In genomic region chr17:50097831-50098230, GRCm38 (mm10) we compare ENCODE assay signal across 22 mouse cellular contexts.
DNase-seq lines count a peak whose midpoint lies in the region; ATAC-seq and TF ChIP-seq lines count a peak whose summit lies in the region.
"Had no signal": no experiment of that assay in that cellular context is flagged by ENCODE, and none has a peak within 500 bp of the region (broad histone marks: within the 10 kb centered on the region; RNA-seq: fewer than 3 reads in every experiment).

No protein-coding gene starts in this region.

- H3K4me1 ChIP-seq in heart, embryonic 16.5 days (ENCODE audit: control insufficient read depth, insufficient read depth, low read length) = peaks cover 3% of the 10 kb centered on the region; the same call in 1 of the 2 replicates
- no peaks in the 10 kb centered on the region for H3K4me1 ChIP-seq in heart, embryonic 11.5 days (ENCODE audit: control insufficient read depth, insufficient read depth, low read length)
- peaks cover 35% of the 10 kb centered on the region for H3K4me1 ChIP-seq in bone marrow macrophage, adult 2 months (ENCODE audit: control insufficient read depth, insufficient read depth, low read length)
- H3K4me1 ChIP-seq in midbrain, embryonic 15.5 days = peaks cover 11% of the 10 kb centered on the region

- TF ChIP-seq POLR2A in bone marrow macrophage, adult 2 months (IDR thresholded peaks at IDR 0.05; ENCODE audit: borderline replicate concordance, low read depth, low read length) = no peak

- peak; percentile 14; the same call in 1 of the 2 replicates for ATAC-seq in heart, embryonic 16.5 days (replicated peaks; ENCODE audit: extremely low read depth, insufficient read depth, low FRiP score)
- no peak for ATAC-seq in heart, embryonic 11.5 days (replicated peaks; ENCODE audit: insufficient number of reproducible peaks, low FRiP score, low TSS enrichment)
- ATAC-seq in megakaryocyte progenitor cell, adult 5-6 weeks (replicated peaks; ENCODE audit: poor library complexity) = peak; percentile 63
- no peak for ATAC-seq in midbrain, embryonic 15.5 days (replicated peaks)
- ATAC-seq: forebrain, embryonic 13.5 days; inflammation-experienced regulatory T-cells, adult 6 months; midbrain, embryonic 13.5 days had no signal

- WGBS in heart, embryonic 16.5 days = 80% methylated on average over 5 of the region's 5 CpGs
- 83% methylated on average over 5 of the region's 5 CpGs for WGBS in heart, embryonic 11.5 days (ENCODE audit: insufficient replicate concordance)
- 89% methylated on average over 5 of the region's 5 CpGs for WGBS in midbrain, embryonic 15.5 days

- no peaks in the 10 kb centered on the region for H3K36me3 ChIP-seq in heart, embryonic 16.5 days (ENCODE audit: control insufficient read depth, insufficient read depth)
- H3K36me3 ChIP-seq in heart, embryonic 11.5 days (ENCODE audit: control insufficient read depth, insufficient read depth, low read length) = no peaks in the 10 kb centered on the region
- no peaks in the 10 kb centered on the region for H3K36me3 ChIP-seq in midbrain, embryonic 15.5 days (replicated peaks)
- H3K36me3 ChIP-seq: embryonic facial prominence, embryonic 10.5 days; midbrain, embryonic 13.5 days had no signal

- no peak overlapping the region for H3K27ac ChIP-seq in heart, embryonic 16.5 days (ENCODE audit: low read length)
- H3K27ac ChIP-seq in heart, embryonic 11.5 days (ENCODE audit: low read depth, low read length) = no peak overlapping the region
- peak overlapping the region; percentile 50 for H3K27ac ChIP-seq in bone marrow macrophage, adult 2 months (ENCODE audit: insufficient read depth, low read depth, low read length)
- H3K27ac ChIP-seq in midbrain, embryonic 15.5 days = no peak overlapping the region
- H3K27ac ChIP-seq: embryonic facial prominence, embryonic 10.5 days; forebrain, embryonic 13.5 days; left cerebral cortex, adult 2 months; midbrain, embryonic 13.5 days had no signal

- TF ChIP-seq CTCF in bone marrow macrophage, adult 2 months (IDR thresholded peaks at IDR 0.05; ENCODE audit: low read depth, low read length) = no peak

- H3K4me2 ChIP-seq in heart, embryonic 16.5 days (ENCODE audit: low read depth, low read length) = no peak overlapping the region
- no peak overlapping the region for H3K4me2 ChIP-seq in heart, embryonic 11.5 days
- H3K4me2 ChIP-seq in midbrain, embryonic 15.5 days = no peak overlapping the region
- H3K4me2 ChIP-seq: forebrain, embryonic 13.5 days; liver, embryonic 11.5 days; midbrain, embryonic 13.5 days had no signal

- no peaks in the 10 kb centered on the region for H3K9me3 ChIP-seq in heart, embryonic 16.5 days (replicated peaks; ENCODE audit: control insufficient read depth, low read length)
- no peaks in the 10 kb centered on the region for H3K9me3 ChIP-seq in heart, embryonic 11.5 days (replicated peaks; ENCODE audit: control insufficient read depth, low read length)
- no peaks in the 10 kb centered on the region for H3K9me3 ChIP-seq in midbrain, embryonic 15.5 days
- H3K9me3 ChIP-seq: embryonic facial prominence, embryonic 10.5 days; forebrain, embryonic 13.5 days; midbrain, embryonic 13.5 days had no signal

- no peak overlapping the region for H3K4me3 ChIP-seq in heart, embryonic 16.5 days (ENCODE audit: low read length)
- H3K4me3 ChIP-seq in heart, embryonic 11.5 days (ENCODE audit: low read depth, low read length) = no peak overlapping the region
- no peak overlapping the region for H3K4me3 ChIP-seq in bone marrow macrophage, adult 2 months (ENCODE audit: insufficient read depth, low read length)
- H3K4me3 ChIP-seq in midbrain, embryonic 15.5 days = no peak overlapping the region
- H3K4me3 ChIP-seq: embryonic facial prominence, embryonic 10.5 days; forebrain, embryonic 13.5 days; left cerebral cortex, adult 2 months; midbrain, embryonic 13.5 days had no signal

- no peaks in the 10 kb centered on the region for H3K27me3 ChIP-seq in heart, embryonic 16.5 days (ENCODE audit: control insufficient read depth, insufficient read depth, low read length)
- no peaks in the 10 kb centered on the region for H3K27me3 ChIP-seq in heart, embryonic 11.5 days (ENCODE audit: control insufficient read depth, insufficient read depth, low read length)
- no peaks in the 10 kb centered on the region for H3K27me3 ChIP-seq in midbrain, embryonic 15.5 days (replicated peaks)
- H3K27me3 ChIP-seq: forebrain, embryonic 13.5 days; midbrain, embryonic 13.5 days had no signal

- no peak overlapping the region for H3K9ac ChIP-seq in heart, embryonic 16.5 days (ENCODE audit: low read length)
- H3K9ac ChIP-seq in heart, embryonic 11.5 days (ENCODE audit: low read depth, low read length) = no peak overlapping the region
- H3K9ac ChIP-seq in midbrain, embryonic 15.5 days = no peak overlapping the region
- H3K9ac ChIP-seq: forebrain, embryonic 13.5 days; midbrain, embryonic 13.5 days had no signal

- DNase-seq in thymus, postnatal 14 days = peak; percentile 51
- DNase-seq in layer of hippocampus, postnatal 14 days (ENCODE audit: low spot score in 2 of 2) = no peak
- DNase-seq in kidney, postnatal 25 days = no peak
- DNase-seq: adrenal gland, postnatal 36 days; cerebellum, adult 8-10 months; heart, adult 18-20 months; heart, postnatal 4 days; kidney, adult 2 months; kidney, postnatal 14 days; lung, adult 2 months; spleen, adult 18-20 months had no signal

Comparison
In these comparisons a context has a peak if more than half of its experiments do, and no peak if none do; other contexts are left out.
1. ATAC-seq: peak in heart, embryonic 16.5 days (single experiment) and megakaryocyte progenitor cell, adult 5-6 weeks (single experiment); none in heart, embryonic 11.5 days (single experiment) and midbrain, embryonic 15.5 days (single experiment).